Comparison of ENCODE assay signal across 8 mouse cellular contexts in the genomic region with DNA sequence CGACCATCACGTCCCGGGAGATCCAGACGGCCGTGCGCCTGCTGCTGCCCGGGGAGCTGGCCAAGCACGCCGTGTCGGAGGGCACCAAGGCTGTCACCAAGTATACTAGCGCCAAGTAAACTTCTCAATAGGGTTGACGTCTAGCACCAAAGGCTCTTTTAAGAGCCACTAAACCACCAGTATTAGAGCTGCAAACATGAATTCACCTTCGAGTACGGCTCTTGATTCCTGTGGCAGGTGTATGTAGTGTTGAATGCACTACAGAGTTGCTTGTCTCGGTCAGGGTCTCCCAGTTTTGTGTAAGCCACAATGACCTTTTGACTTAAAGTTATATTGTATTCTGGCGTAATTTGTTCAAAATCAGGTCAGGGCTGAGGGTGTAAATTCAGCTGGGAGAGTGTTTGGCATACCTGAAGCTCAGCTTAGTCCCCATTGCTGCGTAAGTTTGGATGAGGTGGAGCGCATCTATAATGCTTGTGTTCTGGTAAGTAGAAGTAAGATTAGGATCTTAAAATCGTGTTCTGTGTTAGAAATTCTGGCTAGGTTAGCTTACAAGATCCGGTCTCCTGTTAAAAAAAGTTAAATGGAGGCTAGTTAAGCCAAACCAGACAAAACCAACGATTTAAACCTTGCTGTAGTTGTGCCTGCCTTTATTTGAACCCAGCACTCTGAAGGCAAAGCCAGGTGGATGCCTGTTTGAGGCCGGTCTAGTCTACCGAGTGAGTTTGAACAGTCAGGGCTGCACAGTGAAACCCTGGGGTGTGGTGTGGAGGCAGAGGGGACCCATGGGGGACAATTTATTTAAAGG. TPM values are rescaled to one million over a fixed set of nuclear protein-coding genes. Genes with fewer than 3 reads are reported as not detected.
DNase-seq lines count a peak whose midpoint lies in the region; ATAC-seq and TF ChIP-seq lines count a peak whose summit lies in the region.

No protein-coding gene starts in this region.

- DNase-seq in heart, adult 18-20 months = no peak
- peak; percentile 69 for DNase-seq in CH12.LX (ENCODE audit: extremely low read depth)
- DNase-seq in retina, postnatal 1 day = peak; percentile 58
- DNase-seq in adrenal gland, adult 18-20 months (ENCODE audit: low spot score in 2 of 2) = no peak
- no peak for DNase-seq in cerebellum, adult 9-11 months

- in situ Hi-C loops in CH12.LX (cut with MboI; ENCODE audit: low pct_ligation_motif_present, low pct_unique_long_range_greater_than_20kb, low sequenced_read_pairs) = loop anchor here (10.0 to 25.0 kb wide), 3 partner anchors 292 to 1726 kb away; a partner anchor contains a TSS

- no peaks in the 10 kb centered on the region for H3K27me3 ChIP-seq in heart, embryonic 12.5 days (replicated peaks)
- no peaks in the 10 kb centered on the region for H3K27me3 ChIP-seq in CH12.LX (replicated peaks)
- no peaks in the 10 kb centered on the region for H3K27me3 ChIP-seq in limb, embryonic 15.5 days

- peak; percentile 34 for ATAC-seq in heart, embryonic 12.5 days (ENCODE audit: insufficient number of reproducible peaks, low FRiP score)
- no peak for ATAC-seq in limb, embryonic 15.5 days (ENCODE audit: insufficient number of reproducible peaks, low FRiP score, low TSS enrichment, low read depth)

- H3K9ac ChIP-seq in heart, embryonic 12.5 days = peak overlapping the region; percentile 68
- H3K9ac ChIP-seq in CH12.LX (ENCODE audit: insufficient read depth, low read depth) = peak overlapping the region; percentile 69
- 0 out of 2 replicates have a peak overlapping the region, but pooled peaks have one; percentile 18 for H3K9ac ChIP-seq in limb, embryonic 15.5 days

- no peak for TF ChIP-seq CTCF in CH12.LX (conservative IDR thresholded peaks at IDR 0.05 in 1 of 2, IDR thresholded peaks at IDR 0.05 in 1 of 2; ENCODE audit: low read depth in 2 of 2, low read length in 2 of 2)
- TF ChIP-seq CTCF in embryonic fibroblast, embryonic 13.5 days (IDR thresholded peaks at IDR 0.05; ENCODE audit: borderline replicate concordance, insufficient read depth, low read length) = no peak

- TF ChIP-seq EP300 in CH12.LX (IDR thresholded peaks at IDR 0.05; ENCODE audit: low read length) = no peak

- dilution Hi-C loops in CH12.LX (cut with MboI; ENCODE audit: extremely low pct_ligation_motif_present, extremely low pct_unique_long_range_greater_than_20kb, low sequenced_read_pairs) = no loop called here

- 7% methylated on average over 22 of the region's 23 CpGs for WGBS in heart, embryonic 12.5 days
- 2% methylated on average over 23 of the region's 23 CpGs for WGBS in limb, embryonic 15.5 days

- peaks cover 27% of the 10 kb centered on the region for H3K4me1 ChIP-seq in heart, embryonic 12.5 days (replicated peaks)
- H3K4me1 ChIP-seq in CH12.LX (ENCODE audit: control insufficient read depth in 1 of 2, insufficient read depth in 2 of 2) = peaks cover 0 to 33% of the 10 kb centered on the region in 2 experiments; a peak in 2 of 4 replicates
- H3K4me1 ChIP-seq in embryonic fibroblast, embryonic 13.5 days (ENCODE audit: control insufficient read depth, insufficient read depth, low read length) = peaks cover 6% of the 10 kb centered on the region; the same call in 1 of the 2 replicates
- peaks cover 26% of the 10 kb centered on the region for H3K4me1 ChIP-seq in limb, embryonic 15.5 days

- H3K4me2 ChIP-seq in heart, embryonic 12.5 days = peak overlapping the region; percentile 70
- H3K4me2 ChIP-seq in CH12.LX (ENCODE audit: insufficient read depth, low read depth, poor library complexity, severe bottlenecking) = peak overlapping the region; percentile 65
- H3K4me2 ChIP-seq in limb, embryonic 15.5 days = peak overlapping the region; percentile 52

- no peaks in the 10 kb centered on the region for H3K79me2 ChIP-seq in CH12.LX (replicated peaks; ENCODE audit: control insufficient read depth, extremely low read depth, insufficient read depth, poor library complexity, severe bottlenecking)

- TF ChIP-seq POLR2A in CH12.LX (IDR thresholded peaks at IDR 0.05; ENCODE audit: low read depth, low read length) = peak; percentile 85
- TF ChIP-seq POLR2A in embryonic fibroblast, embryonic 13.5 days (IDR thresholded peaks at IDR 0.05; ENCODE audit: low read depth, low read length) = peak; percentile 45

- H3K27ac ChIP-seq in heart, embryonic 12.5 days (ENCODE audit: poor library complexity, severe bottlenecking) = peak overlapping the region; percentile 78
- H3K27ac ChIP-seq in CH12.LX (ENCODE audit: insufficient read depth, low read depth) = peak overlapping the region; percentile 86
- peak overlapping the region; percentile 41 for H3K27ac ChIP-seq in embryonic fibroblast, embryonic 13.5 days (ENCODE audit: insufficient read depth, low read length)
- peak overlapping the region; percentile 74 for H3K27ac ChIP-seq in limb, embryonic 15.5 days

- no peaks in the 10 kb centered on the region for H3K36me3 ChIP-seq in heart, embryonic 12.5 days
- no peaks in the 10 kb centered on the region for H3K36me3 ChIP-seq in CH12.LX (replicated peaks in 1 of 2; ENCODE audit: control insufficient read depth in 1 of 2, insufficient read depth in 1 of 2, low read length in 1 of 2)
- no peaks in the 10 kb centered on the region for H3K36me3 ChIP-seq in limb, embryonic 15.5 days

- no peak for TF ChIP-seq RAD21 in CH12.LX (IDR thresholded peaks at IDR 0.05; ENCODE audit: low read depth, low read length)

- peak overlapping the region; percentile 37 for H3K4me3 ChIP-seq in heart, embryonic 12.5 days
- peak overlapping the region in 2 of 3 experiments; percentile 19 to 28 for H3K4me3 ChIP-seq in CH12.LX (replicated peaks in 1 of 3; ENCODE audit: low read depth in 2 of 3, low read length in 2 of 3, poor library complexity in 1 of 3)
- H3K4me3 ChIP-seq in embryonic fibroblast, embryonic 13.5 days (ENCODE audit: insufficient read depth, low read length) = peak overlapping the region; percentile 46
- peak overlapping the region; percentile 43 for H3K4me3 ChIP-seq in limb, embryonic 15.5 days

- H3K9me3 ChIP-seq in heart, embryonic 12.5 days (replicated peaks) = no peaks in the 10 kb centered on the region
- H3K9me3 ChIP-seq in CH12.LX (replicated peaks; ENCODE audit: low read length) = no peaks in the 10 kb centered on the region
- no peaks in the 10 kb centered on the region for H3K9me3 ChIP-seq in limb, embryonic 15.5 days

TF ChIP-seq in CH12.LX, 34 proteins besides CTCF, POLR2A, EP300 and RAD21 (continues in another document):
- peak; percentile 100 for TF ChIP-seq POLR2AphosphoS2 (IDR thresholded peaks at IDR 0.05; ENCODE audit: low read depth, low read length)
- TF ChIP-seq KAT2A (IDR thresholded peaks at IDR 0.05; ENCODE audit: insufficient replicate concordance, low read length) = 0 out of 2 replicates have a peak, but pooled peaks have one; percentile 23

RNA-seq across cellular contexts. Expression of a gene that starts 0.7 kb away (rescaled TPM):
- 2.3 and 3.6 TPM in 2 replicates for polyA plus RNA-seq in heart, embryonic 12.5 days (2016; fragmentation: Nextera tagmentation; extraction: Ambion mirVana)
- total RNA-seq in heart, adult 18-20 months (2021) = 10 to 100 TPM; 15.2 to 16.5 TPM
- total RNA-seq in CH12.LX (2012; rRNA removed) = 2,586 and 2,636 TPM in 2 replicates
- total RNA-seq in CH12.LX (2014; rRNA removed) = 38.2 and 47.2 TPM in 2 replicates
- 3.7 and 8.1 TPM in 2 replicates for polyA plus RNA-seq in CH12.LX (2012; ENCODE audit: insufficient read length, low read depth)
- 16.3 and 22.3 TPM in 2 replicates for polyA plus RNA-seq in embryonic fibroblast, embryonic 13.5 days (2011; ENCODE audit: insufficient read length, low read depth, missing spikeins)
- 4.2 and 6.2 TPM in 2 replicates for polyA plus RNA-seq in limb, embryonic 15.5 days (2015; fragmentation: Nextera tagmentation; extraction: Ambion mirVana)
- 10 to 100 TPM; 18.0 to 23.9 TPM for total RNA-seq in adrenal gland, adult 18-20 months (2021)

RNA-seq across cellular contexts. Expression of a gene that starts 1.0 kb away (rescaled TPM):
- polyA plus RNA-seq in heart, embryonic 12.5 days (2016; fragmentation: Nextera tagmentation; extraction: Ambion mirVana) = 3.7 and 5.0 TPM in 2 replicates
- total RNA-seq in heart, adult 18-20 months (2021) = 10 to 100 TPM; 10.9 to 12.6 TPM
- total RNA-seq in CH12.LX (2012; rRNA removed) = 628 and 652 TPM in 2 replicates
- total RNA-seq in CH12.LX (2014; rRNA removed) = 4.9 and 8.1 TPM in 2 replicates
- 2.3 and 4.5 TPM in 2 replicates for polyA plus RNA-seq in CH12.LX (2012; ENCODE audit: insufficient read length, low read depth)
- 1.3 TPM in 1 of 2 replicates, not detected in the other for polyA plus RNA-seq in embryonic fibroblast, embryonic 13.5 days (2011; ENCODE audit: insufficient read length, low read depth, missing spikeins)
- polyA plus RNA-seq in limb, embryonic 15.5 days (2015; fragmentation: Nextera tagmentation; extraction: Ambion mirVana) = 4.7 and 7.2 TPM in 2 replicates
- total RNA-seq in adrenal gland, adult 18-20 months (2021) = 10 to 100 TPM in 1 of 2 experiments, not detected in 1; 16.5 TPM

RNA-seq across cellular contexts. Expression of a gene that starts 4.8 kb away (rescaled TPM):
- 10.4 and 12.2 TPM in 2 replicates for polyA plus RNA-seq in heart, embryonic 12.5 days (2016; fragmentation: Nextera tagmentation; extraction: Ambion mirVana)
- total RNA-seq in heart, adult 18-20 months (2021) = 10 to 100 TPM; 15.0 to 20.2 TPM
- 768 and 812 TPM in 2 replicates for total RNA-seq in CH12.LX (2012; rRNA removed)
- 29.9 and 35.7 TPM in 2 replicates for total RNA-seq in CH12.LX (2014; rRNA removed)
- 6.4 TPM in 2 replicates for polyA plus RNA-seq in CH12.LX (2012; ENCODE audit: insufficient read length, low read depth)
- polyA plus RNA-seq in embryonic fibroblast, embryonic 13.5 days (2011; ENCODE audit: insufficient read length, low read depth, missing spikeins) = 5.6 and 9.1 TPM in 2 replicates
- polyA plus RNA-seq in limb, embryonic 15.5 days (2015; fragmentation: Nextera tagmentation; extraction: Ambion mirVana) = 15.8 and 18.4 TPM in 2 replicates
- total RNA-seq in adrenal gland, adult 18-20 months (2021) = 10 to 100 TPM; 40.1 to 68.2 TPM

RNA-seq across cellular contexts. Expression of a gene that starts 6.4 kb away (rescaled TPM):
- polyA plus RNA-seq in heart, embryonic 12.5 days (2016; fragmentation: Nextera tagmentation; extraction: Ambion mirVana) = 11.6 and 14.5 TPM in 2 replicates
- total RNA-seq in heart, adult 18-20 months (2021) = 10 to 100 TPM in 1 of 2 experiments, 1 to 10 TPM in 1; 7.7 to 10.8 TPM
- total RNA-seq in CH12.LX (2012; rRNA removed) (576 and 708 TPM in 2 replicates), CH12.LX (2014; rRNA removed) (21.8 and 22.0 TPM in 2 replicates)
- polyA plus RNA-seq in CH12.LX (2012; ENCODE audit: insufficient read length, low read depth) = 7.3 and 13.0 TPM in 2 replicates
- 2.6 TPM in 1 of 2 replicates, not detected in the other for polyA plus RNA-seq in embryonic fibroblast, embryonic 13.5 days (2011; ENCODE audit: insufficient read length, low read depth, missing spikeins)
- 32.9 and 36.9 TPM in 2 replicates for polyA plus RNA-seq in limb, embryonic 15.5 days (2015; fragmentation: Nextera tagmentation; extraction: Ambion mirVana)
- 10 to 100 TPM; 11.9 to 12.2 TPM for total RNA-seq in adrenal gland, adult 18-20 months (2021)

RNA-seq across cellular contexts. Expression of a gene that starts 6.7 kb away (rescaled TPM):
- 3.4 and 6.2 TPM in 2 replicates for polyA plus RNA-seq in heart, embryonic 12.5 days (2016; fragmentation: Nextera tagmentation; extraction: Ambion mirVana)
- total RNA-seq in heart, adult 18-20 months (2021) = 1 to 10 TPM; 2.8 to 6.2 TPM
- total RNA-seq in CH12.LX (2012; rRNA removed) (1,723 and 1,790 TPM in 2 replicates), CH12.LX (2014; rRNA removed) (23.2 and 23.8 TPM in 2 replicates)
- polyA plus RNA-seq in CH12.LX (2012; ENCODE audit: insufficient read length, low read depth) = 0.72 and 2.5 TPM in 2 replicates
- 4.1 and 8.4 TPM in 2 replicates for polyA plus RNA-seq in embryonic fibroblast, embryonic 13.5 days (2011; ENCODE audit: insufficient read length, low read depth, missing spikeins)
- polyA plus RNA-seq in limb, embryonic 15.5 days (2015; fragmentation: Nextera tagmentation; extraction: Ambion mirVana) = 6.8 and 8.1 TPM in 2 replicates
- 10 to 100 TPM in 1 of 2 experiments, 1 to 10 TPM in 1; 8.0 to 15.6 TPM for total RNA-seq in adrenal gland, adult 18-20 months (2021)

Comparison
In these comparisons a context has a peak if more than half of its experiments do, and no peak if none do; other contexts are left out.
1. H3K9ac ChIP-seq: peak in every context shown above with its lines; median percentile 69 in CH12.LX; 68 in heart, embryonic 12.5 days; 18 in limb, embryonic 15.5 days.
2. DNase-seq: peak in CH12.LX (single experiment) and retina, postnatal 1 day (single experiment); none in heart, adult 18-20 months (0 of 2), adrenal gland, adult 18-20 months (0 of 2) and cerebellum, adult 9-11 months (single experiment).
3. Peak in every context shown above with its lines, with median percentiles within 50 percentile points of each other: H3K27ac ChIP-seq, H3K4me2 ChIP-seq and H3K4me3 ChIP-seq.